Mouse (Mus musculus): ENCODE data around the gene Sestd1.

GRCm38 (mm10) chr2:77163381-77163780 is 117.0 kb downstream of the Sestd1 start:
- TF ChIP-seq TAL1 (IDR thresholded peaks at IDR 0.05; ENCODE audit: low read length), result no peak
- TF ChIP-seq GATA1 (IDR thresholded peaks at IDR 0.05; ENCODE audit: low read length), result no peak
